Mouse (Mus musculus): ENCODE results near the gene Rrn3.
A peak's percentile ranks its signal among the peaks of the same experiment; 100 is the strongest.

- no peak for TF ChIP-seq MAFK (IDR thresholded peaks at IDR 0.05; ENCODE audit: insufficient read depth, low read depth, low read length)
- peak; percentile 68; the same call in 1 of the 2 replicates for TF ChIP-seq HCFC1 (IDR thresholded peaks at IDR 0.05; ENCODE audit: borderline replicate concordance, insufficient read depth, low read length)
- TF ChIP-seq ZNF384 (IDR thresholded peaks at IDR 0.05; ENCODE audit: low read depth, low read length): no peak
- TF ChIP-seq ZC3H11A (IDR thresholded peaks at IDR 0.05; ENCODE audit: borderline replicate concordance, low read depth, low read length): no peak
- no peak for TF ChIP-seq CHD2 (IDR thresholded peaks at IDR 0.05; ENCODE audit: low read depth, low read length)
Measured at GRCm38 (mm10) chr16:13780353-13781036, at the start of gene Rrn3.
